Comparison of ENCODE assay signal across 18 mouse cellular contexts in genomic region chr11:69849128-69849527, GRCm38 (mm10). TPM values are rescaled to one million over a fixed set of nuclear protein-coding genes. Genes with fewer than 3 reads are reported as not detected.
DNase-seq lines count a peak whose midpoint lies in the region; ATAC-seq and TF ChIP-seq lines count a peak whose summit lies in the region.
"Had no signal": no experiment of that assay in that cellular context is flagged by ENCODE, and none has a peak within 500 bp of the region (broad histone marks: within the 10 kb centered on the region; RNA-seq: fewer than 3 reads in every experiment).

No protein-coding gene starts in this region.

- H3K27ac ChIP-seq in heart, embryonic 15.5 days: peak overlapping the region; percentile 53; the same call in 1 of the 2 replicates
- no peak overlapping the region for H3K27ac ChIP-seq in heart, embryonic 12.5 days (ENCODE audit: poor library complexity, severe bottlenecking)
- 0 out of 2 replicates have a peak overlapping the region, but pooled peaks have one; percentile 3 for H3K27ac ChIP-seq in stomach, embryonic 15.5 days
- no peak overlapping the region for H3K27ac ChIP-seq in stomach, postnatal 0 days (replicated peaks)
- H3K27ac ChIP-seq in macrophage: peak overlapping the region; percentile 55
- H3K27ac ChIP-seq: hindbrain, embryonic 15.5 days; kidney, postnatal 0 days; limb, embryonic 13.5 days; midbrain, embryonic 12.5 days; neural tube, embryonic 12.5 days had no signal

- no peaks in the 10 kb centered on the region for H3K27me3 ChIP-seq in heart, embryonic 15.5 days
- H3K27me3 ChIP-seq in heart, embryonic 12.5 days (replicated peaks): no peaks in the 10 kb centered on the region
- no peaks in the 10 kb centered on the region for H3K27me3 ChIP-seq in stomach, embryonic 15.5 days (replicated peaks)
- no peaks in the 10 kb centered on the region for H3K27me3 ChIP-seq in stomach, postnatal 0 days (ENCODE audit: control insufficient read depth, insufficient read depth, low read length)
- H3K27me3 ChIP-seq: hindbrain, embryonic 15.5 days; limb, embryonic 13.5 days; midbrain, embryonic 12.5 days; neural tube, embryonic 12.5 days; Patski had no signal

- 79% methylated on average over 9 of the region's 9 CpGs for whole genome bisulfite sequencing in heart, embryonic 15.5 days
- WGBS in heart, embryonic 12.5 days: 73% methylated on average over 9 of the region's 9 CpGs
- WGBS in stomach, embryonic 15.5 days: 81% methylated on average over 9 of the region's 9 CpGs
- WGBS in stomach, postnatal 0 days: 76% methylated on average over 9 of the region's 9 CpGs
- 56% methylated on average over 9 of the region's 9 CpGs for WGBS in macrophage (ENCODE audit: missing documents)

- H3K4me1 ChIP-seq in heart, embryonic 15.5 days (replicated peaks): peaks cover 40% of the 10 kb centered on the region
- H3K4me1 ChIP-seq in heart, embryonic 12.5 days (replicated peaks): peaks cover 35% of the 10 kb centered on the region
- H3K4me1 ChIP-seq in stomach, embryonic 15.5 days: peaks cover 23% of the 10 kb centered on the region
- no peaks in the 10 kb centered on the region; the same call in none of the 2 replicates for H3K4me1 ChIP-seq in stomach, postnatal 0 days (replicated peaks; ENCODE audit: control insufficient read depth, insufficient read depth)

- H3K36me3 ChIP-seq in heart, embryonic 15.5 days: peaks cover 43% of the 10 kb centered on the region
- H3K36me3 ChIP-seq in heart, embryonic 12.5 days: peaks cover 49% of the 10 kb centered on the region
- H3K36me3 ChIP-seq in stomach, embryonic 15.5 days: peaks cover 44% of the 10 kb centered on the region
- H3K36me3 ChIP-seq in stomach, postnatal 0 days (ENCODE audit: control insufficient read depth, insufficient read depth, low read length): peaks cover 25% of the 10 kb centered on the region
- H3K36me3 ChIP-seq in macrophage (ENCODE audit: inconsistent target): peaks cover 15% of the 10 kb centered on the region; the same call in 1 of the 2 replicates

- TF ChIP-seq CTCF in stomach, postnatal 0 days (IDR thresholded peaks at IDR 0.05; ENCODE audit: low read depth): no peak

- no peak for TF ChIP-seq EP300 in stomach, postnatal 0 days (optimal IDR thresholded peaks at IDR 0.05)

- H3K79me2 ChIP-seq in macrophage (ENCODE audit: inconsistent target): no peaks in the 10 kb centered on the region; the same call in 1 of the 2 replicates

- no peak for ATAC-seq in heart, embryonic 15.5 days (replicated peaks; ENCODE audit: insufficient number of reproducible peaks, insufficient read depth, low FRiP score, low read depth)
- no peak for ATAC-seq in heart, embryonic 12.5 days (ENCODE audit: insufficient number of reproducible peaks, low FRiP score)
- ATAC-seq in stomach, embryonic 15.5 days (ENCODE audit: insufficient read depth, low FRiP score, low read depth): no peak
- no peak for ATAC-seq in stomach, postnatal 0 days (ENCODE audit: low FRiP score, low TSS enrichment)
- ATAC-seq: forebrain, postnatal 0 days; Patski had no signal

- no peak overlapping the region for H3K4me2 ChIP-seq in heart, embryonic 15.5 days
- no peak overlapping the region for H3K4me2 ChIP-seq in heart, embryonic 12.5 days
- no peak overlapping the region for H3K4me2 ChIP-seq in stomach, embryonic 15.5 days
- H3K4me2 ChIP-seq in stomach, postnatal 0 days (replicated peaks; ENCODE audit: low read depth): no peak overlapping the region
- H3K4me2 ChIP-seq: hindbrain, embryonic 15.5 days; limb, embryonic 13.5 days; midbrain, embryonic 12.5 days; neural tube, embryonic 12.5 days had no signal

- no peak overlapping the region for H3K4me3 ChIP-seq in heart, embryonic 15.5 days
- H3K4me3 ChIP-seq in heart, embryonic 12.5 days: no peak overlapping the region
- H3K4me3 ChIP-seq in stomach, embryonic 15.5 days (replicated peaks): no peak overlapping the region
- no peak overlapping the region for H3K4me3 ChIP-seq in stomach, postnatal 0 days (ENCODE audit: low read depth, low read length)
- H3K4me3 ChIP-seq in macrophage (ENCODE audit: inconsistent target): no peak overlapping the region
- H3K4me3 ChIP-seq: hindbrain, embryonic 15.5 days; limb, embryonic 13.5 days; midbrain, embryonic 12.5 days; neural tube, embryonic 12.5 days had no signal

- peak; percentile 14 for DNase-seq in cerebellum, adult 8-10 months
- no peak for DNase-seq in cerebellum, adult 18-20 months
- DNase-seq in stomach, postnatal 0 days (ENCODE audit: low spot score): no peak
- DNase-seq in layer of hippocampus, postnatal 25 days (ENCODE audit: extremely low spot score in 1 of 2, low spot score in 1 of 2): no peak
- DNase-seq: forebrain, postnatal 0 days; gastrocnemius, postnatal 25 days had no signal

- H3K9ac ChIP-seq in heart, embryonic 15.5 days: no peak overlapping the region
- no peak overlapping the region for H3K9ac ChIP-seq in heart, embryonic 12.5 days
- H3K9ac ChIP-seq in stomach, embryonic 15.5 days: no peak overlapping the region
- H3K9ac ChIP-seq in stomach, postnatal 0 days (ENCODE audit: low read length): no peak overlapping the region
- H3K9ac ChIP-seq: forebrain, postnatal 0 days; hindbrain, embryonic 15.5 days; limb, embryonic 13.5 days; midbrain, embryonic 12.5 days; neural tube, embryonic 12.5 days had no signal

- no peaks in the 10 kb centered on the region for H3K9me3 ChIP-seq in heart, embryonic 15.5 days (replicated peaks)
- no peaks in the 10 kb centered on the region for H3K9me3 ChIP-seq in heart, embryonic 12.5 days (replicated peaks)
- H3K9me3 ChIP-seq in stomach, embryonic 15.5 days: no peaks in the 10 kb centered on the region
- H3K9me3 ChIP-seq in stomach, postnatal 0 days (ENCODE audit: control insufficient read depth, low read length): no peaks in the 10 kb centered on the region
- H3K9me3 ChIP-seq: hindbrain, embryonic 15.5 days; limb, embryonic 13.5 days; midbrain, embryonic 12.5 days; neural tube, embryonic 12.5 days had no signal

RNA-seq across cellular contexts. Expression of gene Plscr3, which starts 3.0 kb away (rescaled TPM):
- polyA plus RNA-seq in heart, embryonic 15.5 days (2015; fragmentation: Nextera tagmentation; extraction: Ambion mirVana): 68.5 and 81.4 TPM in 2 replicates
- polyA plus RNA-seq in heart, embryonic 12.5 days (2016; fragmentation: Nextera tagmentation; extraction: Ambion mirVana): 77.9 and 82.3 TPM in 2 replicates
- polyA plus RNA-seq in stomach, embryonic 15.5 days (2015; fragmentation: Nextera tagmentation; extraction: Ambion mirVana): 80.8 and 81.3 TPM in 2 replicates
- 54.4 and 58.4 TPM in 2 replicates for polyA plus RNA-seq in stomach, postnatal 0 days (2015; fragmentation: Nextera tagmentation; extraction: Ambion mirVana)
- total RNA-seq in macrophage (2018; cell fraction: chromatin; rRNA removed): 10 to 100 TPM in 19 of 26 experiments, 1 to 10 TPM in 7; 7.2 to 31.0 (median 17.1) TPM
- 10 to 100 TPM; 20.0 to 38.9 (median 29.8) TPM for total RNA-seq in macrophage (2018; cell fraction: cytosol; rRNA removed)
- total RNA-seq in macrophage (2018; cell fraction: nucleus; rRNA removed): 10 to 100 TPM; 13.3 to 60.6 (median 23.1) TPM
- polyA plus RNA-seq in macrophage (2018): 23.8 to 38.1 TPM (median 36.6 TPM) in 3 replicates
- total RNA-seq in layer of hippocampus, postnatal 25 days (2021): 10 to 100 TPM; 16.5 to 19.0 TPM

RNA-seq across cellular contexts. Expression of gene Tnk1, which starts 9.4 kb away (rescaled TPM):
- polyA plus RNA-seq in heart, embryonic 15.5 days (2015; fragmentation: Nextera tagmentation; extraction: Ambion mirVana): 0.31 and 0.80 TPM in 2 replicates
- 0.28 and 0.32 TPM in 2 replicates for polyA plus RNA-seq in heart, embryonic 12.5 days (2016; fragmentation: Nextera tagmentation; extraction: Ambion mirVana)
- polyA plus RNA-seq in stomach, embryonic 15.5 days (2015; fragmentation: Nextera tagmentation; extraction: Ambion mirVana): 12.9 and 15.4 TPM in 2 replicates
- polyA plus RNA-seq in stomach, postnatal 0 days (2015; fragmentation: Nextera tagmentation; extraction: Ambion mirVana): 12.3 TPM in 2 replicates
- total RNA-seq in macrophage (2018; cell fraction: chromatin; rRNA removed): not detected
- total RNA-seq in macrophage (2018; cell fraction: cytosol; rRNA removed): not detected
- total RNA-seq in macrophage (2018; cell fraction: nucleus; rRNA removed): not detected
- polyA plus RNA-seq in macrophage (2018): not detected in 3 replicates
- total RNA-seq in layer of hippocampus, postnatal 25 days (2021): not detected
- total RNA-seq: common myeloid progenitor, adult 5-6 weeks; forebrain, postnatal 0 days had no signal
- polyA plus RNA-seq: Patski had no signal

RNA-seq across cellular contexts. Expression of gene Tmem256, which starts 10.8 kb away (rescaled TPM):
- 291 and 359 TPM in 2 replicates for polyA plus RNA-seq in heart, embryonic 15.5 days (2015; fragmentation: Nextera tagmentation; extraction: Ambion mirVana)
- polyA plus RNA-seq in heart, embryonic 12.5 days (2016; fragmentation: Nextera tagmentation; extraction: Ambion mirVana): 289 and 297 TPM in 2 replicates
- polyA plus RNA-seq in stomach, embryonic 15.5 days (2015; fragmentation: Nextera tagmentation; extraction: Ambion mirVana): 400 and 416 TPM in 2 replicates
- 329 and 366 TPM in 2 replicates for polyA plus RNA-seq in stomach, postnatal 0 days (2015; fragmentation: Nextera tagmentation; extraction: Ambion mirVana)
- total RNA-seq in macrophage (2018; cell fraction: chromatin; rRNA removed): 100 to 1,000 TPM in 11 of 26 experiments, 10 to 100 TPM in 15; 25.0 to 220 (median 82.7) TPM
- 100 to 1,000 TPM; 247 to 418 (median 311) TPM for total RNA-seq in macrophage (2018; cell fraction: cytosol; rRNA removed)
- 100 to 1,000 TPM in 22 of 26 experiments, 10 to 100 TPM in 4; 66.1 to 274 (median 151) TPM for total RNA-seq in macrophage (2018; cell fraction: nucleus; rRNA removed)
- 71.2 to 302 TPM (median 269 TPM) in 3 replicates for polyA plus RNA-seq in macrophage (2018)
- total RNA-seq in layer of hippocampus, postnatal 25 days (2021): 100 to 1,000 TPM; 112 to 135 TPM

RNA-seq across cellular contexts. Expression of gene Nlgn2, which starts 11.5 kb away (rescaled TPM):
- 1.6 and 2.2 TPM in 2 replicates for polyA plus RNA-seq in heart, embryonic 15.5 days (2015; fragmentation: Nextera tagmentation; extraction: Ambion mirVana)
- 1.8 and 2.3 TPM in 2 replicates for polyA plus RNA-seq in heart, embryonic 12.5 days (2016; fragmentation: Nextera tagmentation; extraction: Ambion mirVana)
- 6.3 and 7.4 TPM in 2 replicates for polyA plus RNA-seq in stomach, embryonic 15.5 days (2015; fragmentation: Nextera tagmentation; extraction: Ambion mirVana)
- 2.5 and 2.7 TPM in 2 replicates for polyA plus RNA-seq in stomach, postnatal 0 days (2015; fragmentation: Nextera tagmentation; extraction: Ambion mirVana)
- total RNA-seq in macrophage (2018; cell fraction: chromatin; rRNA removed): 10 to 100 TPM in 11 of 26 experiments, 1 to 10 TPM in 15; 3.9 to 23.6 (median 8.2) TPM
- 1 to 10 TPM in 16 of 26 experiments, under 1 TPM in 10; 0.59 to 2.6 (median 1.3) TPM for total RNA-seq in macrophage (2018; cell fraction: cytosol; rRNA removed)
- 10 to 100 TPM in 5 of 26 experiments, 1 to 10 TPM in 21; 2.6 to 17.1 (median 6.2) TPM for total RNA-seq in macrophage (2018; cell fraction: nucleus; rRNA removed)
- 0.80 to 2.1 TPM (median 1.0 TPM) in 3 replicates for polyA plus RNA-seq in macrophage (2018)
- 100 to 1,000 TPM; 192 to 219 TPM for total RNA-seq in layer of hippocampus, postnatal 25 days (2021)

RNA-seq across cellular contexts. Expression of gene Spem1, which starts 27.1 kb away (rescaled TPM):
- not detected in 2 replicates for polyA plus RNA-seq in heart, embryonic 15.5 days (2015; fragmentation: Nextera tagmentation; extraction: Ambion mirVana)
- polyA plus RNA-seq in heart, embryonic 12.5 days (2016; fragmentation: Nextera tagmentation; extraction: Ambion mirVana): not detected in 2 replicates
- polyA plus RNA-seq in stomach, embryonic 15.5 days (2015; fragmentation: Nextera tagmentation; extraction: Ambion mirVana): not detected in 2 replicates
- not detected in 2 replicates for polyA plus RNA-seq in stomach, postnatal 0 days (2015; fragmentation: Nextera tagmentation; extraction: Ambion mirVana)
- total RNA-seq in macrophage (2018; cell fraction: chromatin; rRNA removed): not detected
- not detected for total RNA-seq in macrophage (2018; cell fraction: cytosol; rRNA removed)
- total RNA-seq in macrophage (2018; cell fraction: nucleus; rRNA removed): not detected
- polyA plus RNA-seq in macrophage (2018): not detected in 3 replicates
- under 1 TPM; 0.34 to 0.73 TPM for total RNA-seq in layer of hippocampus, postnatal 25 days (2021)
- total RNA-seq: adrenal gland, adult 18-20 months; common myeloid progenitor, adult 5-6 weeks; gastrocnemius, postnatal 25 days had no signal
- polyA plus RNA-seq: kidney, postnatal 0 days; neural tube, embryonic 12.5 days had no signal

Comparison
In these comparisons a context has a peak if more than half of its experiments do, and no peak if none do; other contexts are left out.
1. H3K27ac ChIP-seq: peak in heart, embryonic 15.5 days (single experiment), stomach, embryonic 15.5 days (single experiment) and macrophage (single experiment); none in heart, embryonic 12.5 days (single experiment) and stomach, postnatal 0 days (single experiment).